Mouse (Mus musculus) CH12.LX (cell line): Measurements from ENCODE around the gene Nol3.

Experiments
- BHLHE40 ChIP-seq: IDR thresholded peaks from 2 replicates; pipeline ENCODE4 v1.6.1; 2011; ENCODE audit warnings: mild to moderate bottlenecking, low read depth, low read length, improper control_type of control experiment
- CHD2 ChIP-seq: IDR thresholded peaks from 2 replicates; pipeline ENCODE4 v1.6.1; 2011; ENCODE audit warnings: low read length, improper control_type of control experiment
- CTCF ChIP-seq, 2 experiments: IDR thresholded peaks in 1 of 2; conservative IDR thresholded peaks in 1 of 2; 2 replicates each; pipeline ENCODE4 v1.5.1; 2011 to 2012; ENCODE audit warnings: low read depth in 2 of 2, low read length in 2 of 2, improper control_type of control experiment in 1 of 2, inconsistent platforms in 1 of 2, mild to moderate bottlenecking in 1 of 2, moderate library complexity in 1 of 2
- EP300 ChIP-seq: IDR thresholded peaks from 2 replicates; pipeline ENCODE4 v1.6.1; 2011; ENCODE audit warnings: low read length, improper control_type of control experiment
- ETS1 ChIP-seq: conservative IDR thresholded peaks from 2 replicates; pipeline ENCODE4 v1.6.1; 2012; ENCODE audit warnings: low read depth, mild to moderate bottlenecking, inconsistent platforms, low read length, improper control_type of control experiment, moderate library complexity
- HCFC1 ChIP-seq: IDR thresholded peaks from 2 replicates; pipeline ENCODE4 v1.6.1; 2012; ENCODE audit warnings: low read depth, mild to moderate bottlenecking, inconsistent platforms, low read length, improper control_type of control experiment
- MAFK ChIP-seq: IDR thresholded peaks from 2 replicates; pipeline ENCODE4 v1.6.1; 2011; ENCODE audit warnings: low read length, improper control_type of control experiment; ENCODE audit not compliant: insufficient replicate concordance
- MYC ChIP-seq: IDR thresholded peaks from 2 replicates; pipeline ENCODE4 v1.6.1; 2011; ENCODE audit warnings: low read depth, mild to moderate bottlenecking, improper control_type of control experiment, low read length
- POLR2A ChIP-seq: IDR thresholded peaks from 2 replicates; pipeline ENCODE4 v1.6.1; 2011; ENCODE audit warnings: low read depth, mild to moderate bottlenecking, improper control_type of control experiment, low read length
- RAD21 ChIP-seq: IDR thresholded peaks from 2 replicates; pipeline ENCODE4 v1.6.1; 2011; ENCODE audit warnings: low read depth, mild to moderate bottlenecking, low read length, improper control_type of control experiment, moderate library complexity
- TCF12 ChIP-seq: IDR thresholded peaks from 2 replicates; pipeline ENCODE4 v1.6.1; 2014; ENCODE audit warnings: low read depth, mild to moderate bottlenecking, inconsistent platforms, low read length, improper control_type of control experiment
- USF1 ChIP-seq: IDR thresholded peaks from 2 replicates; pipeline ENCODE4 v1.6.1; 2014; ENCODE audit warnings: low read depth, mild to moderate bottlenecking, inconsistent platforms, low read length, improper control_type of control experiment
- ZNF384 ChIP-seq: IDR thresholded peaks from 2 replicates; pipeline ENCODE4 v1.6.1; 2012; ENCODE audit warnings: low read depth, low read length, improper control_type of control experiment, inconsistent platforms

GRCm38 (mm10) chr8:105299962-105300361, 24.0 kb downstream of the Nol3 start:
- TF ChIP-seq CTCF (conservative IDR thresholded peaks at IDR 0.05 in 1 of 2, IDR thresholded peaks at IDR 0.05 in 1 of 2; ENCODE audit: low read depth in 2 of 2, low read length in 2 of 2) (no peak), MAFK (no peak), MYC (no peak), RAD21 (no peak), POLR2A (no peak), USF1 (no peak), EP300 (no peak), ETS1 (no peak), TCF12 (no peak), ZNF384 (no peak), HCFC1 (no peak), CHD2 (no peak), BHLHE40 (no peak)
